7 mouse cellular contexts compared by ENCODE assay signal in genomic region chr6:22444856-22445255, GRCm38 (mm10).
DNase-seq lines count a peak whose midpoint lies in the region; ATAC-seq and TF ChIP-seq lines count a peak whose summit lies in the region.
"Not testable (repeated sequence)": the region's sequence is repeated elsewhere in the genome, so short reads cannot be mapped to it uniquely, and the experiment has no call there.

No protein-coding gene starts in this region.

- H3K4me2 ChIP-seq in lung, embryonic 14.5 days; lung, embryonic 16.5 days (ENCODE audit: low read depth, low read length); stomach, embryonic 16.5 days (ENCODE audit: low read depth, low read length): not testable (repeated sequence)

- peak; percentile 80; the same call in 1 of the 2 replicates for TF ChIP-seq EP300 in ES-Bruce4 (IDR thresholded peaks at IDR 0.05; ENCODE audit: insufficient read depth, low read depth, low read length)

- not testable (repeated sequence) for H3K4me1 ChIP-seq in ES-Bruce4 (ENCODE audit: control insufficient read depth, insufficient read depth, low read length); lung, embryonic 14.5 days (ENCODE audit: insufficient read depth); lung, embryonic 16.5 days (replicated peaks; ENCODE audit: control insufficient read depth, insufficient read depth, low read length); stomach, embryonic 16.5 days (ENCODE audit: control insufficient read depth, insufficient read depth, low read length)
- peaks cover 13% of the 10 kb centered on the region; the same call in 1 of the 2 replicates for H3K4me1 ChIP-seq in small intestine, adult 2 months (ENCODE audit: control insufficient read depth, insufficient read depth, insufficient read length, low read length)

- peak; percentile 77 for DNase-seq in R1 (ENCODE audit: low read depth, low spot score)
- DNase-seq in lung, embryonic 14.5 days, result not testable (repeated sequence)
- DNase-seq in yolk sac, embryonic 10.5 days (ENCODE audit: low spot score), result peak; percentile 54

- TF ChIP-seq CTCF in ES-Bruce4 (IDR thresholded peaks at IDR 0.05; ENCODE audit: low read depth, low read length); lung, embryonic 14.5 days (IDR thresholded peaks at IDR 0.05; ENCODE audit: low read depth); small intestine, adult 2 months (IDR thresholded peaks at IDR 0.05; ENCODE audit: extremely low read depth, insufficient read length, insufficient replicate concordance, low read depth, low read length): not testable (repeated sequence)

- H3K27ac ChIP-seq in ES-Bruce4 (ENCODE audit: insufficient read depth, low read length), result not testable (repeated sequence)
- peak overlapping the region; percentile 55; the same call in 1 of the 2 replicates for H3K27ac ChIP-seq in lung, embryonic 14.5 days (ENCODE audit: low read depth)
- H3K27ac ChIP-seq in lung, embryonic 16.5 days (ENCODE audit: low read length), result peak overlapping the region; percentile 43
- 0 out of 2 replicates have a peak overlapping the region, but pooled peaks have one; percentile 13 for H3K27ac ChIP-seq in small intestine, adult 2 months (ENCODE audit: insufficient read depth, low read depth, low read length)
- peak overlapping the region; percentile 68 for H3K27ac ChIP-seq in stomach, embryonic 16.5 days (ENCODE audit: low read length)

- not testable (repeated sequence) for H3K4me3 ChIP-seq in ES-Bruce4 (ENCODE audit: low read depth, low read length); lung, embryonic 14.5 days (ENCODE audit: low read depth, low read length); lung, embryonic 16.5 days (ENCODE audit: low read length); small intestine, adult 2 months (ENCODE audit: low read depth, low read length); stomach, embryonic 16.5 days (replicated peaks; ENCODE audit: low read length)

- not testable (repeated sequence) for H3K36me3 ChIP-seq in ES-Bruce4 (ENCODE audit: control insufficient read depth, insufficient read depth, low read length, poor library complexity, severe bottlenecking); lung, embryonic 14.5 days (ENCODE audit: insufficient read depth); lung, embryonic 16.5 days (ENCODE audit: control insufficient read depth, insufficient read depth, low read length); small intestine, adult 2 months (ENCODE audit: control insufficient read depth, insufficient read depth, low read length); stomach, embryonic 16.5 days (ENCODE audit: control insufficient read depth, insufficient read depth, low read length)

- 80% methylated on average over 6 of the region's 6 CpGs for WGBS in lung, embryonic 14.5 days
- WGBS in lung, embryonic 16.5 days, result 72% methylated on average over 6 of the region's 6 CpGs
- 74% methylated on average over 6 of the region's 6 CpGs for WGBS in small intestine, adult 2 months
- 79% methylated on average over 6 of the region's 6 CpGs for WGBS in stomach, embryonic 16.5 days

- H3K9me3 ChIP-seq in ES-Bruce4 (replicated peaks; ENCODE audit: control insufficient read depth, insufficient read depth, low read length, poor library complexity, severe bottlenecking); lung, embryonic 14.5 days (ENCODE audit: low read depth, low read length); lung, embryonic 16.5 days (ENCODE audit: control insufficient read depth, low read length); stomach, embryonic 16.5 days (replicated peaks; ENCODE audit: control insufficient read depth, low read length): not testable (repeated sequence)

- H3K9ac ChIP-seq in ES-Bruce4 (ENCODE audit: low read depth, poor library complexity, severe bottlenecking); lung, embryonic 14.5 days; lung, embryonic 16.5 days (ENCODE audit: low read length); stomach, embryonic 16.5 days (ENCODE audit: low read length): not testable (repeated sequence)

- not testable (repeated sequence) for ATAC-seq in lung, embryonic 14.5 days (ENCODE audit: insufficient read depth); lung, embryonic 16.5 days (ENCODE audit: low read depth); stomach, embryonic 16.5 days (ENCODE audit: insufficient read depth, low FRiP score)

- not testable (repeated sequence) for H3K27me3 ChIP-seq in ES-Bruce4 (ENCODE audit: control insufficient read depth, insufficient read depth, low read length, poor library complexity, severe bottlenecking); lung, embryonic 14.5 days (ENCODE audit: insufficient read depth, low read length); lung, embryonic 16.5 days (ENCODE audit: control insufficient read depth, insufficient read depth, low read depth, low read length); small intestine, adult 2 months (ENCODE audit: control insufficient read depth, insufficient read depth, low read length); stomach, embryonic 16.5 days (ENCODE audit: control insufficient read depth, insufficient read depth, low read length)

- not testable (repeated sequence) for TF ChIP-seq POLR2A in ES-Bruce4 (IDR thresholded peaks at IDR 0.05; ENCODE audit: insufficient read depth, low read length); small intestine, adult 2 months (IDR thresholded peaks at IDR 0.05; ENCODE audit: low read depth, low read length)
